Mouse (Mus musculus) MN1 (cell line): Measurements from ENCODE around the gene Cux1.

ENCODE experiments used
- DNase-seq: peaks from one replicate; pipeline ENCODE4 v3.0.0-alpha.2; 2016; ENCODE audit warnings: low spot score

Cux1 gene

DNA sequence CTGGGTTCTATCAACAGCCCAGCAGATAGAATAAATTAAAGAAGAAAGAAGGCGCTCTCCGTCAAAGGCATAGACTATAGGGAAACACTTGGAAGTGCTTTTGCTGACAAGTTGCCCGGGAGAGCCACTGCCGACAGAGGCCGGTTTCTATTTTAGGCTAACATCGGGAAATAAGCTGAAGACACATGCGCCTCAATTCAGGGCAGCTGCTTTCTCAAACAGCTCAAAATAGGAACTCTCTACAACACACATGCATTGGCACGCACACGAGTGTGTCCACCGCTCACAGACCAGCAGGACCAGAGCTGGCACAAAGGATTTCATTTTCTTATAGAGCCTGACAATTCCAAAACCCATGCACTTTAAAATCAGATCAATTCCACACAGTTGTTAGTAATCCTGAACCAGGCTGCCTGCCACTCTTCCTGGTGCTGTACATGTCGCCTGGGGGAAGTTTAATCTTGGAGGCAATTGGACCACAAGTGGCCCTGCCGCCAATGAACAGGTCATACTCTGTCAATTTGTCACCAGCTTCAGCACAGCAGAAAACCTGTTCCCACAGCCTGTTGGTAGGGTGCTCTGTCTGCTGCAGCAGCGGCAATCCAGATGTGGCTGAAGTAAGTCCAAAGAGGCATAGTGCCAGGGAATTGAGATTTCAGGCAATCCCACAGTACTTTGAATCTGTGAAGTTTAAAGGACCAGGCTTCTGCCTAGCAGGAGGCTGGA lies 139.4 kb downstream of the Cux1 start:
- DNase-seq, result peak; percentile 44

DNA sequence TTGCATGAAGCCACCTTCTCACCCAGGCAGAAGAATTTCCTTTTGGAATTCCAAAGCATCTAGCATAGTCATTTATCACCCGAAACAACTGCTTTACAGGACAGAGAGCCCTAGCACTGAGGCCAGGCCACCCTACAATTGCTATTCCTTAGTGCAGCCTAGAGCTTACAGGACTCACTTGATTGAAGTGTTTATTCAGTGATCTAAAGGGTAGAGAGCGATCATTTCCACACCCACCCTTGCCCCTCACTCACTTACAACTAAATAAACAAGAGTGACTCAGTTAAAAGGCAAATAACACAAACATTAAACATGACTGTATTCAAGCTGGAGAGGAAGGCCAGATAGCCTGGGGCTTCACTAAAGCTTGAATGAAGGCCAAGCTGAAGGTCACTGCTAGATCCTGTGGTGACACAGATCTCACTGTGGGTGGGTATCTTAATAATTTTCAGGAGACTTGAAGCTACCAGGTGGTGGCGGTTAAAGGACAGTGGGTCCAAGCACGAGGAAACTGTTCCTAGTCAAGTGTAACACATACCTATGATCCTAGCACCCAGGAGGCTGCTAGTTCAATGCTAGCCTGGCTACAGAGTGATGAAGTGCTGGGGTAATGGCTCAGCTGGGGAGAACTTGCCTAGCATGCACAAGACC lies 140.0 kb downstream of the Cux1 start:
- no peak for DNase-seq

DNA sequence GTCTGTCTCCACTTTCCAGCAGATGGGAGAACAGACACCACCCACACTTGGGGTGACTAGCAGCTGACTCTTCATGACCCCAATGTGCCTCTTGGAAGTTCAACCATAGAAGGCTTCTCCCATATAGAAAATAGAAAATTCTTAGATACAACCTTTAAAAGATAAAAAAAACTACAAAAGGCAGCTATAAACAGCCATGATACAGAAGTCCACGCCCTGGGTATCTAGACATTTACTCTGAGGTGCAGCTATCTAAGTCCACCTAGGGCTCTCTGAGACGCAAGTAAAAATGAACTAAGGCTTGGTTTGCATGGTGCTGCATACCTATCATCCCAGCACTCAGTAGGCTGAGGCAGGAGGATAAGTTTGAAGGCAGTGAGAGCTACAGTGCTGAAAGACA lies 144.3 kb downstream of the Cux1 start:
- DNase-seq, result no peak

DNA sequence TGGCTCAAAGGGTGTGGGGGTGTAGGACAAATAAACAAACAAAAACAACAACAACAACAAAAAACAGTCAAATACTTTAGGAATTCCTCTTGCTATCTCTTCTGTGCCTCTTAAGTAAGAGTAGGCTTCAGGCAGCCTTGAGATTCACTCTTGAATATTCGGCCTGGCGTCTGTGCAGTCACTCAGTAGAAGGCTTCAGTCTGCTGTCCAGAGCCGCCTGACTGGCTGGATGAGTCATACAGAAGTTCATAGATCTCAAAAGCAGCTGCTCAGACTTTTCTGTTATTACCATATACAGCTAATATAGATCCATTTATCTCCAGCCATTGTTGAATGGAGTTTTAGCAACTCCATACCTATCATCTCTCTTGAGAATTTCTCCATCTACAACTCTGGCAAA lies 145.4 kb downstream of the Cux1 start:
- DNase-seq, result peak; percentile 31

DNA sequence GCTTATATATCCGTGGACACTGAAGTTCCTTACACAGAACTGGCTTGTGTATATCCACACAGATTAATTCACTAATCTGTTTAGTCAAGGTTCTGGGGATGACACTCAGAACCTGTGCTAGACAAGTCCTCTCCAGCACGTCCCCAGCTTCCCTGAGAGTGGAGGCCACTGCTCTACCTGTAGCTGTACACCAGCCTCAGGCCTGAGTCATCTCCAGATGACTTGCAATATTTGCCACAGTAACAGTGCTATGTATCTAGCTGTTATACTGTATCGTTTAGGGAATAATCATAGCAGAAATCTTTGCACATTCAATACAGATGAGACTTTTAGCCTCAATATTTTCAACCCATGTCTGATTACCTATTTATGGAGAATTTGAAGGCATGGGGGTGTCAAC lies 146.0 kb downstream of the Cux1 start:
- no peak for DNase-seq

DNA sequence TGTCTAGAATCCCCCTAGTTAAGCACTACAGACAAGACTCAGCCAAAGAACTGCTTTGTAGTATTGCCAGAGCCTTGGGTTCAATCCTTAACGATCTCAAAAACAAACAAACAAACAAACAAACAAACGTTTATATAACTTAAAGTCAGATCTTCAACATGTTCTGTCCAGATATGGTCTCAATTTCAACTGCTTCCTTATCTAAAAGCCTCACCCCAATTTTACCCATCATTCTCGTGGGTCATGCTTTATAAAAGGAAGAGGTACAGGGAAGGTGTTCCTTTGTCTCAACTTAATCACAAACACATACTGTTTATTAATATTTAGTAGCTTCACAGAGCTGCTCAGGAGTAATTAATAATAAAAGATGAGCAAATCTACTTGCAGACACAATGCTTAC lies 146.9 kb downstream of the Cux1 start:
- DNase-seq, result no peak

DNA sequence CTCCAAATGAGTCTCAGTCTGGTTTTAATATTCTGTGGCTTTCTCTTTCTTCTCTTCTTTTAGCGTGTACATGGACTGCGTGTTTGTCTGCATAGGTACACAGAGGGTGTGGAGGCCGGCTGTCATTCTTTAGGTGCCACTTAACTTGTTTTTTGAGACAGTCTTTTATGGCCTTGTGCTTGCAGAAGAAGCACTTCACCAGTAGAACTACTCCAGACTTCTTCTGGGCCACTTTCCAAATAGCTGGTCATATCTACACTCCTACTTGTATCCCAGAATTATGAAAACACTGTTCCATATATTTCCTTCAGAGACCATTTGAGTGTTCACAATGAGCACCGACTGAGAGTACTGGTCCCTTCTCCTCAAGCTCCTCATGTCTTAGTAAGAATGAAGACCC lies 149.4 kb downstream of the Cux1 start:
- DNase-seq, result no peak

DNA sequence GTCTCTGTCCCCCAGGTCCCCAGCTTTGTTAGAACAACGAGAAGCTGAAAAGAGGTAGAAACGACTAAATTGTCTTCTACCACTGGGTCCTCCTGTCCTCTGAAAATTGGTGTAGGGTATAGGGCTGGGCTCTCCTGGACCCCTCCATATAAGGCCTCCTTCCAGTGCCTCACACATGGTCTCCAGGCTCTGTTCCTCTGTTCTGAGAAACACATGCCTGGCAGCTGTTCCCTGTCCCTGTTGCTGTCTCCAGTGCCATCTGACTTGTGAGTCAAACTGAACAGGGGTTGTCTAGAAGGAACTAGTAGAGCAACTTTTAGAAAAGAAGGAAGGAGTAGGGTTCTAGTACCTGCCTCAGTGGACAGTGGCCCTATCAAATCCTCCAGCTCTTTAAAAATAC lies 152.8 kb downstream of the Cux1 start:
- no peak for DNase-seq

DNA sequence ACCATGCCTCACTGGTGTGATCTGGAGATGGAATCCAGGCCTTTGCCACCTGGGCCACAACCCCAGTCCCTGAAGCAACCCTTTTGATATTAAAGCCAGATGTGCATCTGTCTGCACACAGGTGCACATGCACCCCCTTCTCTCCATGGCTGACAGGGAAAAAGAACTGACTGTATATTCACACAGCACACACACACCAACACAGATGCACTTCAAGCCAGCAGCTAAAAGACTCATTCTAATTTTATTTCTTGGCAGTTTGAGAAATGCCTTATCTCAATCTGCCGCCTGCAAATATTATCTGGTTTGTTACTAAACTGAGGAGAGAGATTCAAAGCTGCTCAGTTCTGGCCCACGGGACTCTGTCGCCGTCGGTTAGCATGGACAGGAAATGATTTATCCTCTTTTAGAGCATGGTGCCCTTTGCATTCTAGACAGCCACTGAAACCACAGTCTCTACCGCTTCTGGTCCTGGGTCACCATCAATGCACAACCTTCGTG lies 156.6 kb downstream of the Cux1 start:
- DNase-seq, result peak; percentile 34

DNA sequence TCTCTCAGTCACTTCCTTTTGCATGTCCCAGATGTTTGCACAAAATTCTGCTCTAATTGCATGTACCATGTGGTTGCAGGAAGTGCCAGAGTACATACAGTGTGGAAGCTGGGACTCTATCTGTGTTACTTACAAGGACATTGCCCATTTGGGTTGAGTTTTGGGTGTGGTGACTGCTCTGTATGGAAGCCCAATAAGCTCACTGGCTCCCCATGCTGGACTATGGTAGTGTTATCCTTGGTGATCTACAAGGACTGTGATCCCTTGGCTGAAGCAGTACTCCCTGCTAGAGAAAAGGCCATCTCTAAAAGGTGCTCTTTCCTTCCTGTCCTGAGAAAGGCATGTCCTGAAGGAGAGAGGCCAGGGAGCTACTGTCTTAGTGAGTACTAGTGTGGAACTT lies 160.9 kb downstream of the Cux1 start:
- DNase-seq, result no peak

DNA sequence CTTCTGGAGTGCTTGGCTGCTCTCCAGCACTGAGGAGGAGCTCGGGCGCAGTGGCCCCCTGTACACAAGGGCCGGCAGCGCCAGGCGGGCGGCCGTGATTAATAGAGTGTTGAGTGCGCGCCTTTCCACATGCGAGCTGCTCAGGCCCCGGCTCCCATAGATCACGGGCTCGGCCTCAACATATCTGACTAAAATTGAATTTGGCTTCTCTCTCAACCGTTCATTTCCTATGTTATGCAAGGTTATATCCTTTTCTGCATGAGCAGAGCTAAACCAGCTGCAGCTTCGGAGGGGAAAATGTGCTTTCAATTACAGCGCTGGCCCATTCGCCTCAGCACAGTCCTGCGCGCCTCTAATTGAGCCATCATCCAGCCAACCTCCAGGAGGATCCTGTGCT lies 163.7 kb downstream of the Cux1 start:
- peak; percentile 85 for DNase-seq

DNA sequence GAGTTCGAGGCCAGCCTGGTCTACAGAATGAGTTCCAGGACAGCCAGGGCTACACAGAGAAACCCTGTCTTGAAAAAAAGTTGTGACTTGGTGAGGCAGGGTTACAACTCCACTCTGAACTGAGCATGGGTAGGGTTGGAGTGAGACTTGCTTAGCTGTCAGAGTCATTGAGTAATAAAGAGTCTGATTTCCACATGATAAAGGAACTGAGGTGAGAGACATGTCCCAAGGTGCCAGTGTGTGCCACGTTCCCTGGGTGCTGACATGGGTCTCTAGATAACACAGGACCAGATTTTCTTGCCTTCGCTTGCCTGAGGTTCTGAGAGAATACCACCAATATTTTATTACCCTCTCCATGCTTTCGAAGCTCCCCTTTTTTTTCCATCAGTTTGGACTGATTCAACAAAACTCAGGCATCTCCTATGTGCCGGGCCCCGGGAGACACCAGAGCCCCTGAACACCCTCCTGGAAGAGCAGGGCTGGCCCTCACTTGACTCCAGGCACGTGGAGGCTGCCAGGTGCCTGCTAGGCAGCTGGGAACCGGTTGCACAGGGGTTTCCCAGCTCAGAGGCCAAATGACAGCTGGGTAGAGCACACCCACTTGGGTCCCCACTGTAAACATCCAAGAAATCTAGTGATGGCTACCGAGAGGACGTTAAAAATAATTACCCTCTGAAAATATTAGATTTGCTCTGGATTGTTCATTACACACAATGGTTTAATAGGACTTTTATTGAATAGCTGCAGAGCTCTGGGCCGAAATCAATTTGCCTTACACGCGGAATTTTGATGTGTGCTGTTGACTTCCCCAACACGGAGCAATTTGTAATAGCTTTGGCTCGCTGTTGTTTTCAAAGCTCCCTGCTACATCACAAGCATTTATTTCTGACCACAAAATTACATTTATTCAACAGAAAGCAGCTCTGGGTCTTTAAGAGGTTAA lies 164.4 kb downstream of the Cux1 start:
- peak; percentile 57 for DNase-seq

DNA sequence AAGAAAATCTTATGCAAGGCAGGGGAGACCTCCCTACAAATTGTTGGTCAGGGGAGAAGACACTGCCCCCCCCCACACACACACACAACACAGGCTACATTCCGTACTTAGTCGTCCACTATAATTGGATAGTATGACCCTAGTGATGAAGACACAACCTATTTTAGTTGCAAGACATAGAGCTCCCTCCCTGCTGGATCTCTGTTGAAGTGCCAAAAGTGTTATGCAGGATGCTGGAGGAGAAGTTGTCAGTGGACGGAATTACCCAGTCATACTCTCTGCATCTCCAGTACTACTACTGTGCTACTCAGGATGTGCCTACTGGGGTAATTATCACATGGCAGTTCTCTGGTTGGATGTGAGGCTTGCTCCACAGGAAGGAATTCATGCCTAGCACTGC lies 168.6 kb downstream of the Cux1 start:
- DNase-seq, result no peak

DNA sequence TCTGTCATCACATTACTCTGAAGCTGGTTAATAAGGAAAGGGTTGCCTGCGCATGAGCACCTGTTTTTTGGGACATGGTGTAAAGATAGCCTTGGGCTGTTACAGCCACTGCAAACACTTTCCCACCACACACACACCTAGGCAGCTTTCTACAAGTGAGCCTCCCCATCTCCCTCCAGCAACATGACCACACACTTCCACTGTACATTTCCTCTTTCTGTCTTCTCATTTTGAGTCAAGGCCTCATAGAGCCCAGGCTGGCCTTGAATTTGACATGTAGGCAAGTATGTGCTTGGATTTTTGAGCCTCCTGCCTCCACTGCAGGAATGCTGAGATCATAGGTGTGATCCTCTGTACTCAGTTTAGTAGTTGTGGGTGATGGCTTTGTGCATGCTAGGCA lies 170.6 kb downstream of the Cux1 start:
- DNase-seq, result no peak

DNA sequence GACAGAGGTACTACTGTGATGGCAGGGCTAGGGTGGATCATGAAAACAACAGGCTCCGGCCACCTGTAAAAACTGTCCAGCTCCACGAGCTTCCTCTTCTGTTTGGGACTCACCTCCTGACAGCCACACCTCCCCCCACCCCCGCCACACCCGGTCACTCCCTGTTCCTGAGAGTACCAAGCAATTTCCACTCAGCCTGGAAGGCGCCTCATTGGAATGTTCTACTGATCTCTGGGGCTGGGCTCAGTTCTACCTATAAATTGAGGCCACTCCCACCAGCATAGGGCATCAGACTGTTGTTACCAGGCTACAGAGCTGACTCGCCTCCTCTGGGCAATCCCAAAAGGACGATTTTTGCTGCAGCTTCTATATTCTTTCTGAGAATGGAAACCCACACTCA lies 171.0 kb downstream of the Cux1 start:
- DNase-seq, result no peak

DNA sequence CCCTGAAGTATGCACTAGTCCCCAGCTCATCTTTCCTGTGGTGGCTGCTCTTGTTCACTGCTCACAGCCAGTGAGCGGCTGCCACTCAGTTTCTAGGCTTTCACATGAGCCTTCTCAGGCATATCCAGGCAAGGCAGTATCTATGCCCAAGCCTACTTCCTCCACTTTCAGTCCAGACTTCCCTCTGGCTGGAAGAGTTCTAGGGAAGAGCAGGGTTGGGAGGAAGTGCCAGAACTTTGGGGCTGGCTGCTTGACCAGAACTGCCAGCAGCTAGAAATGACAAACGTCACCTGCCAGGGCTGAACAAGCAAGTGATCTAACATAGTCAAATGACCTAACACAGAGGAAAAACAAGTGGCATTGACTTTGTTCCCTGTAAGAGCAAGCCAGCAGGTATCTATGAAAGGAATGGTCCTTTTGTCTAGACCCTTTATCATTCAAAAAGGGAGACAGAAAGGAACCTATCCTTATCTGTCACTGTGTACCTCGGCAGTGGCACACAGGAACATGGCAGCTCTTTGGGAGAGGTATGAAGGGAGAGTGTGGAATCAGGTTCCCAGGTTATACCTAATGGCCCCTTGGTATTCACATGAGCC lies 171.6 kb downstream of the Cux1 start:
- no peak for DNase-seq

DNA sequence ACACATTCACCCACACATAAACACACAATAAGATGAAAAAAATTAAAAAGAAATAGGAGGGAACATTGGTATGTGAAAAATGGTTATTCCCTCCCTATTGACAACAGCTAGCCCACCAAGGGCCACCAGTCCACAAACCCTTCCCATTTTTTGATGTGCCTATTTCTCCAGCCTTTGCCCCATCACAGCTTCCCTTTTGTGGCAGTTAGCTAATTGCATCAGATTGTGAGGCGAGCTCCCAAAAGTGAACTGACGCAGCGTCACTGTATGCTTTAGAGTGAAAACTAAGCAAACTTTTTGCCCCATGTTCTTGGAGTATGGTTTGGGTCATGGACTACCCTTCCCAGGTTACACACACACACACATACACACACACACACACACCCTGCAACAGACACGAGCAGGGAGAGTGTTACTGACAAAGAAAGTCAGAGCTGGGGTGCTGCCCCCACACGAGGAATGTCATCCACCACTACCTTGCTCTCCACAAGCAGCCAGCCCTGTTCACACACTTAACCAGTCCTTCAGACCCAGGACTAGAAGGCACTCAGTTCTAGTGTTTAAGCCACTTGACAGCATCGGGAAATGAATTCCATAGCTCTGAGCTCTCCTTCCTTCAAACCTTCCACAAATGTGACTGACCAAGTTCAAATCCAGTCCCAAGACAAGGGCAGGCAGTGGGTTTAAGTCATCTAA lies 172.6 kb downstream of the Cux1 start:
- no peak for DNase-seq

DNA sequence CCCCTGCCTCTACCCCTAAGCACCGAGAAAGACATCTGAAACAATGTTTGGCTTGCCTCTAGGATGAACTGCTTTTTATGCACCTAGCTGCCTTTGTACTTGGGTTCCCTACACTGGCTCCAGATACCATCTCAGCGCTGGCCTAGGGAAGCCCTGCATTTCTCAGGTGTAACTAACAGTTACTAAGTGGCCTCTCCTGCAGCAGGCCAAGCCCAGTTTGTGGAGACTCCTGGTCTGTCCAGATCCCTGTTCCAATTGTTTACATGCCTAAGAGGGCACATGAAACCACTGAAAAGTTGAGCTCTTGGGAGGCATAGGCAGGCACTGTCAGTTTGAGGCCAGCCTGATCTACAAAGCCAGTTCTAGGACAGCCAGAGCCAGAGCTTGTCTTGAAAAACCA lies 173.7 kb downstream of the Cux1 start:
- no peak for DNase-seq

DNA sequence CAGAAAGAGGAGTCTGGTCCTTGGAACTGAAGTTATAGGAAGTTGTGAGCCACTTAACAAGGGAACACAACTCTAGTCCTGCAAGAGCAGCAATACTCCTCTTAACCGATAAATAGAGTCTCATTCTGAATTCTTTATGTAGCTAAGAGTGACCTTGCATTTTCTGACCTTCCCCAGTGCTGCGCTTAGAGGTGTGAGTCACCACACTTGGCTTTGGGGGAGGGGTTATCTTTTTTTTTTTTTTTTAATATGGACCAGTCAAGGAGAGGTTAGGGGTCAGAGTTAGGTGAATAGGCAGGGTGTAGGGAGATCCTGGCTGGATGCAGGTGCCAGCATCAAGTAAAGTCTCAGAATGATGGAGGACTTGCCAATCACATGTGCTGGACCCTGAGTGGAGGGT lies 180.5 kb downstream of the Cux1 start:
- DNase-seq, result no peak

DNA sequence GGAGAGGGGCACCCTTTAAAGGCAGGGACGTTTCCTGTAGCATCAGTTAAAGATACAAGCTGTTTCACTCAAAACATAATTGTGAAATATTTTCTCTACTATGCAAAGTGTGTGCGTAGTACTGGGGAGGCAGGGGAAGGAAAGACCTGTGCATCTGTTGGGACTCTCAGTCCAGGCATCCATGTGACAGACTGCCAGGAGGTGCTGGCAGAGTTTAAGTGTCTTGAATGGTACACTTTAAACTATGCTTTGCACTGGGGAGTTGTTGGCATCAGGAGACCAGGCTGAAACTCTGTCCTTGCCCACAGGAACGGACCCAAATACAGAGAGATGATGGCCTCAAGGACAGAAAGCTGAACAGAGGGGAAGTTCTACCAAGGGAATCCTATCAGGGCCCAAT lies 182.1 kb downstream of the Cux1 start:
- no peak for DNase-seq

DNA sequence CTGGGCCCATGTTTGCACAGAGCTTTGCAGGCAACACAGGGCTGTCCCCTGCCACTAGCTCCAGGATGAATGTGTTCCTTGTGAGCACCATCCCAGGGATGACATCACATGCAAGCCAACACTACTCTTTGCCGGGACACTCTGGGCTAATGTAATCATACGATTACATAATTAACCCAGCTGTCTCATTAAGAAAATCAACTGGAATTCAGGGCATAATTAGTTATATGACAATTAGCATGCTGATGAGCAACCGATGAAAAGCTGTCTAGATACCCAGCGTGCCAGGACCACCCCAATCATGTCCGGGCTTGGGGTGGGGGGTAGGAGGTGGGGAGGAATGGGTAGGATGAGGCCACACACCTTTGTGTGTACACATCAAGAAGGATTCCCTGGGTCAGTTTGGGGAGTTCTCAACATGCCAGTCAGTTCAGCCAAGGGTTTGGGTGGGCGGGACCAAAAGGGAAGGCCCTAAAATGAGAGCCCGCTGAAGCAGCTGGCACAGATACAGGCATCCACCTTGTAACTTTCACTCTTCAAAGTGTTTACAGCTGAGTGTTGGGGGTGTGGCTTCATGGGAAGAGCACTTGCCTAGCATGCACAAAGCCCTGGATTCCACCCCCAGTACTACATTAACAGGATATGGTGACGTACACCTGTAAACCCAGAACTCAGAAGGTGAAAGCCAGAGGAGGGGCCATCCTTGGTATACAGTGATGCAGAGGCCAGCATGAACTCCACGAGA lies 184.9 kb downstream of the Cux1 start:
- no peak for DNase-seq
